Mouse (Mus musculus): ENCODE results near the gene D1Ertd622e. TPM values are rescaled to one million over a fixed set of nuclear protein-coding genes. Genes with fewer than 3 reads are reported as not detected.
A peak's percentile ranks its signal among the peaks of the same experiment; 100 is the strongest.

D1Ertd622e gene
- polyA plus RNA-seq, 1 experiment from 2014 or later = 48.0 TPM

GRCm38 (mm10) chr1:97634104-97634503 is 27.8 kb downstream of the D1Ertd622e start:
- DNase-seq (ENCODE audit: low spot score) = no peak

GRCm38 (mm10) chr1:97632545-97633256 is 29.2 kb downstream of the D1Ertd622e start:
- DNase-seq (ENCODE audit: low spot score) = no peak

- DNase-seq (ENCODE audit: low spot score) = no peak
Measured at GRCm38 (mm10) chr1:97631843-97632470, 29.9 kb downstream of the D1Ertd622e start.

GRCm38 (mm10) chr1:97630146-97630545 is 31.7 kb downstream of the D1Ertd622e start:
- DNase-seq (ENCODE audit: low spot score) = no peak

GRCm38 (mm10) chr1:97628859-97629258 is 33.0 kb downstream of the D1Ertd622e start:
- DNase-seq (ENCODE audit: low spot score) = no peak

- DNase-seq (ENCODE audit: low spot score) = no peak
Measured at GRCm38 (mm10) chr1:97628016-97628415, 33.9 kb downstream of the D1Ertd622e start.

- DNase-seq (ENCODE audit: low spot score) = no peak
Measured at GRCm38 (mm10) chr1:97625427-97625826, 36.4 kb downstream of the D1Ertd622e start.

GRCm38 (mm10) chr1:97624386-97624785 is 37.5 kb downstream of the D1Ertd622e start:
- no peak for DNase-seq (ENCODE audit: low spot score)

GRCm38 (mm10) chr1:97623214-97623856 is 38.5 kb downstream of the D1Ertd622e start:
- peak; percentile 46 for DNase-seq (ENCODE audit: low spot score)

- DNase-seq (ENCODE audit: low spot score) = no peak
Measured at GRCm38 (mm10) chr1:97622574-97623208, 39.2 kb downstream of the D1Ertd622e start.

GRCm38 (mm10) chr1:97619621-97620320 is 42.1 kb downstream of the D1Ertd622e start:
- no peak for DNase-seq (ENCODE audit: low spot score)

GRCm38 (mm10) chr1:97615525-97615924 is 46.3 kb downstream of the D1Ertd622e start:
- no peak for DNase-seq (ENCODE audit: low spot score)

GRCm38 (mm10) chr1:97614531-97615462 is 47.1 kb downstream of the D1Ertd622e start:
- DNase-seq (ENCODE audit: low spot score) = no peak

GRCm38 (mm10) chr1:97611747-97612146 is 50.1 kb downstream of the D1Ertd622e start:
- no peak for DNase-seq (ENCODE audit: low spot score)

- no peak for DNase-seq (ENCODE audit: low spot score)
Measured at GRCm38 (mm10) chr1:97603361-97603760, 58.5 kb downstream of the D1Ertd622e start.

GRCm38 (mm10) chr1:97600371-97600770 is 61.5 kb downstream of the D1Ertd622e start:
- no peak for DNase-seq (ENCODE audit: low spot score)

GRCm38 (mm10) chr1:97599101-97599500 is 62.8 kb downstream of the D1Ertd622e start:
- DNase-seq (ENCODE audit: low spot score) = no peak

- DNase-seq (ENCODE audit: low spot score) = no peak
Measured at GRCm38 (mm10) chr1:97588561-97588960, 73.3 kb downstream of the D1Ertd622e start.

- no peak for DNase-seq (ENCODE audit: low spot score)
Measured at GRCm38 (mm10) chr1:97585106-97585505, 76.8 kb downstream of the D1Ertd622e start.

- no peak for DNase-seq (ENCODE audit: low spot score)
Measured at GRCm38 (mm10) chr1:97584171-97584570, 77.7 kb downstream of the D1Ertd622e start.

Data from thymus, postnatal 0 days (tissue).